Mouse (Mus musculus): ENCODE data around the gene Erich3.
"Not testable (repeated sequence)": the region's sequence is repeated elsewhere in the genome, so short reads cannot be mapped to it uniquely, and the experiment has no call there.

GRCm38 (mm10) chr3:154631281-154631680 is 32.4 kb upstream of the Erich3 start:
- TF ChIP-seq CTCF (IDR thresholded peaks at IDR 0.05; ENCODE audit: low read depth); EP300 (optimal IDR thresholded peaks at IDR 0.05): not testable (repeated sequence)
